Mouse (Mus musculus) B cell, adult 62 days (primary cell): ENCODE results near the gene Gtf2f2. TPM values are rescaled to one million over a fixed set of nuclear protein-coding genes. Genes with fewer than 3 reads are reported as not detected.

Experiments used
- total RNA-seq: library from RNA; stranded (reverse); gene quantifications from 4 replicates; pipeline ENCODE4 v1.2.4, GENCODE M21; 2023

Gene Gtf2f2
- 25.6 to 30.9 TPM (median 28.7 TPM) in 4 replicates for total RNA-seq

DNA sequence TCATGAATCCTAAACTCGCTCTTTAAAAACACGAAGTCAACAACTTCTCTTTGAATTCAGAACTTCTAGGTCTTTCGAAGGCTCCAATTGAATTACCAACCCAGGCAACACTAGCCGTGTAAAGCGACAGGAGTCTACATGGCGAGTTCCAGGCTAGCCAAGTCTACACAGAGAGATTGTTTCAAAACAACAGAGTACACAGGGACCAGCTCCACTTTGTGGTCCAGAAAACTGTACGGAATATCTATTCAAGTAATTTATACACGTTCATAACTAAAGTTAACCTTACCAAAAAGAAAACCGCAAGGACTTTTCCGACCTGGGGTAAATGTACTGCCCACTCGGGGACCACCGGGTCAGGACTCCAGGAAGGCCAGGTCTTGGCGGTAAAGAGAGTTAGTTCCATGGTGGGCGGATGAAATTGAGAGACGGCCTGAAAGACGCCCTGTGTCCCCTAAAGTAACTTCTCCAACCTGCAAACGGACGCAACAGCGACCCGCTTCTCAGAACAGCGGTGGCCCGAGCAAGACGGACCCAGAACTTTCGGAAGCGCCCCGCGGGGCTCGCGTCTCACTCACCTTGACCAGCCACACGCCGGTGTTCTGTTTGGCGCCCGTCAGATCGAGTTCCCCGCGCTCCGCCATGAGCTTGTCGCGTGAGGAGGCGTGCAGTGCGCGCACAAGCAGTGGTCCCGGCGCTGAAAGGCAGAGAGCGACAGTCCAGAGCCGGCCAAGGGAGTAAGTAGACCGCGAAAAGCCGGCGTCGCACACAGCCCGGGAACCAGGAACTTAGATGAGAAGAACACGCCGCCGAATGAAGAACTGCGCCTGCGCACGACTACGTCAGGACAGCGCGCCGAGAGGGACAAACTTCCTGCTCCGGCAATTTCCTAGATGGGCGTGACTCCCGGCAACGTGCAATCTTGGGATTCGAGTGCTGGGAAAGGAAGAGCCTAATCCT, at the start of gene Gtf2f2:
Gene Gtf2f2 (minus strand): TSS at position 764 of the 960 bp plus-strand sequence.

DNA sequence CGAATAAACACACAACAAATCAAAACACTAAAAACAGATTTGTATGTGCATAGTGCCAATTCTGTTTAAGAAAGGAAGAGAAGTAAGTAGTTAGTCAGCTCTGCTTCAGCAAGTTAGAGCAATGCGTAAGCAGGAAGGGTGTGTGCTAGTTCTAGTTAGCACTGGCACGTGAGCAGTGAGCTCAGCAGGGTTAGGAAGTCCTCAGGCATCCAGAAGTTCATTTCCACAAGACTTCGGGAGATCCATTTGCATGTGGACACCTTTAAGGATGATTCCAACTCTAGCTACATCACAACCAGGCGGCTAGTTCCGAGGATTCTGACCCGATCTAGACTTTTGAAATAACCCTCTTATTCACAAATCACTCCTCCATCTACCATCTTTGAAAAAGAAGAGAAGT, 55.9 kb downstream of the Gtf2f2 start, which contains the start of gene Kctd4:
Gene Kctd4 (plus strand): TSS at position 244 of the 400 bp plus-strand sequence.

Other genes starting within 250 kb of the Gtf2f2 start
- gene Slc25a30, start 223.8 kb downstream of the Gtf2f2 start, total RNA-seq, result 28.1 to 37.1 TPM (median 33.5 TPM) in 4 replicates
- 5,233 to 5,773 TPM (median 5,585 TPM) in 4 replicates for gene Tpt1, start 165.8 kb downstream of the Gtf2f2 start, total RNA-seq
- not detected in 4 replicates for gene Kctd4, start 55.9 kb downstream of the Gtf2f2 start, total RNA-seq
- gene Gpalpp1, start 99.9 kb upstream of the Gtf2f2 start, total RNA-seq, result 20.7 to 22.5 TPM (median 21.4 TPM) in 4 replicates
- 15.9 to 17.1 TPM (median 16.6 TPM) in 4 replicates for gene Nufip1, start 100.0 kb upstream of the Gtf2f2 start, total RNA-seq